Mouse (Mus musculus) stomach, embryonic 14.5 days (tissue): ENCODE data around the gene Itgae. TPM values are rescaled to one million over a fixed set of nuclear protein-coding genes. Genes with fewer than 3 reads are reported as not detected.
A peak's percentile ranks its signal among the peaks of the same experiment; 100 is the strongest.

ENCODE experiments used
- ATAC-seq: fragments of 200-750 bp; cut with Nextera tagmentation; 2 replicates; pipeline ENCODE4 v1.8.0; 2017; ENCODE audit warnings: low read depth, moderate TSS enrichment; ENCODE audit not compliant: insufficient number of reproducible peaks, insufficient read depth, low FRiP score
- H3K27ac ChIP-seq: fragments of 300-500 bp; sonication (generic); 2 replicates; pipeline ENCODE4 v1.5.1; 2014; ENCODE audit warnings: mild to moderate bottlenecking, low read length, moderate library complexity, mixed read lengths
- H3K27me3 ChIP-seq: fragments of 300-500 bp; sonication (generic); 2 replicates; pipeline ENCODE4 v1.6.1; 2014; ENCODE audit warnings: low read length, control low read depth, mixed read lengths; ENCODE audit not compliant: control insufficient read depth, insufficient read depth
- H3K36me3 ChIP-seq: fragments of 300-500 bp; sonication (generic); 2 replicates; pipeline ENCODE4 v1.6.1; 2014; ENCODE audit warnings: mild to moderate bottlenecking, control low read depth, low read length, moderate library complexity, mixed read lengths; ENCODE audit not compliant: control insufficient read depth, insufficient read depth
- H3K4me1 ChIP-seq: fragments of 300-500 bp; sonication (generic); 2 replicates; pipeline ENCODE4 v1.6.1; 2014; ENCODE audit warnings: low read length, control low read depth, mixed read lengths; ENCODE audit not compliant: control insufficient read depth, insufficient read depth
- H3K4me2 ChIP-seq: fragments of 300-500 bp; sonication (generic); replicated peaks from 2 replicates; pipeline ENCODE4 v1.6.1; 2014; ENCODE audit warnings: low read depth, low read length, control low read depth
- H3K4me3 ChIP-seq: fragments of 300-500 bp; sonication (generic); 2 replicates; pipeline ENCODE4 v1.5.1; 2014; ENCODE audit warnings: low read depth, low read length, control low read depth
- H3K9ac ChIP-seq: fragments of 300-500 bp; sonication (generic); replicated peaks from 2 replicates; pipeline ENCODE4 v1.6.1; 2014; ENCODE audit warnings: low read depth, mild to moderate bottlenecking, control low read depth, low read length, moderate library complexity, mixed read lengths
- H3K9me3 ChIP-seq: fragments of 300-500 bp; sonication (generic); 2 replicates; pipeline ENCODE4 v1.6.1; 2016; ENCODE audit warnings: low read depth, low read length, control low read depth; ENCODE audit not compliant: control insufficient read depth
- WGBS: fragments of 180-500 bp; shearing (Covaris S2); extraction: QIAGEN DNeasy Blood & Tissue Kit; methylation state at CpG from one replicate; pipeline ENCODE4 v1.1.7; 2014; 5-methylcytosine and 5-hydroxymethylcytosine counted together
- polyA plus RNA-seq: library from polyadenylated mRNA; unstranded; fragments of >200 nt; fragmentation: Nextera tagmentation; extraction: Ambion mirVana; gene quantifications from 2 replicates; pipeline ENCODE4 v1.2.1, GENCODE M21; 2014

Gene Itgae
- polyA plus RNA-seq, 1 experiment from 2014 or later, result 0.51 TPM

DNA sequence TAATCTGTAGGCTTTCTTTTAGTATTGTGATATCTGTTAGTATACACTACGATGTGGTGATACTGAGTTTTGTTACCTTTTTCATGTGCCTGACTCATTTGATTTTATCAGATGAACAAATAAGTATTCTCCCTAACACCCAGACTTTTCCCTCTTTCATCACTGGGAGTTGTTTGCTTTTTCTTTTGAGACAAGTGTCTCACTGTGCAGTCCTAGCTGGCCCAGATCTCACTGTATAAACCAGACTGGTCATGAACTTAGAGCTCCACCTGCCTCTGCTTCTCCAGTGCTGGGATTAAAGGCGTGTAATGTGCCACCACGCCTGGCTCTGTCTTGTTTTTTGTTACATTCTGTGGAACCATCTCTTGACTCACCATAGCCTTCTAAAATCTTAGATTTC lies 30.8 kb upstream of the Itgae start:
- Histone ChIP-seq H3K4me3 (no peak overlapping the region), H3K27ac (no peak overlapping the region), H3K4me2 (no peak overlapping the region), H3K9me3 (no peaks in the 10 kb centered on the region), H3K9ac (no peak overlapping the region), H3K36me3 (peaks cover 29% of the 10 kb centered on the region), H3K4me1 (no peaks in the 10 kb centered on the region), H3K27me3 (no peaks in the 10 kb centered on the region)
- 77% methylated on average over 3 of the region's 3 CpGs for WGBS
- no peak for ATAC-seq

DNA sequence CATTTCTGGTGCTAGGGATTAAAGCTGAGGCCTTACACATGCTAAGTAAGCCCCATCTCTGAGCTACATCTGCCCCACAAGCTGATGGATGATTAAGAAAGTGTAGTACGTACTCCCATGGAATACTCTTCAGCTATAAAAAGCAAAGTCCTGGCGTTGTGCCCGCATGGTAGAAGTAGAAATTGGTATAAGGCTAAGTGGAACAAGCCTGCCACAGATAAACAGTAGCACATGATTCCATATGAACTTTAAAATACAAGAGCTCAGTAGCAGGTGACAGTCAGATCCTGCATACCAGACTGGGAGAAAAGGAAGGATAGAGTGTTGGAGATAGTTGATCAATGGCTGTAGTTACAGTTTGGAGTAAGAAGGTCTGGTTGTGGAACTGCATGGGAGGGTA lies 29.0 kb upstream of the Itgae start:
- no peaks in the 10 kb centered on the region for H3K9me3 ChIP-seq
- no peaks in the 10 kb centered on the region for H3K27me3 ChIP-seq
- H3K9ac ChIP-seq, result no peak overlapping the region
- no peak for ATAC-seq
- H3K4me1 ChIP-seq, result no peaks in the 10 kb centered on the region
- H3K36me3 ChIP-seq, result peaks cover 24% of the 10 kb centered on the region
- H3K27ac ChIP-seq, result no peak overlapping the region
- 95% methylated on average over 3 of the region's 3 CpGs for WGBS
- H3K4me3 ChIP-seq, result no peak overlapping the region
- H3K4me2 ChIP-seq, result no peak overlapping the region

DNA sequence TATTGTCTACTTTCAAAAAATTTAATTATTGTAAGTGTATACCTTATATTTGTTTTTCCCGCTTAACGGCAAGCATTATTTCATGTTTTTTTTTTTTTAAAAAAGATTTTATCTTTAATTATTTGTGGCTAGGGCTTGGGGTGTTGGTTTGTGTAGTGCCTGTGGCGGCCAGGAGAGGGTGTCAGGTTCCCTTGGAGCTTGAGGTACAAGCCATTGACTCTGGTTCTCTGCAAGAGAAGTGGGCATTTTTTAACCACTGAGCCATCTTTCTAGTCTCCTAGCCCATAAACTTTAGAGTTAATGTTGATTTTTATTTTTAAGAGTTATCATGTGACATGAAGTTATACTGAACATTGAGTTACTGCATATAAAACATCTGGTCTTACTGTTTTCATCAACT lies 18.5 kb upstream of the Itgae start:
- no peaks in the 10 kb centered on the region for H3K27me3 ChIP-seq
- H3K27ac ChIP-seq, result no peak overlapping the region
- H3K9ac ChIP-seq, result no peak overlapping the region
- H3K9me3 ChIP-seq, result no peaks in the 10 kb centered on the region
- H3K36me3 ChIP-seq, result peaks cover 65% of the 10 kb centered on the region
- no peaks in the 10 kb centered on the region for H3K4me1 ChIP-seq
- 88% methylated on average over 3 of the region's 3 CpGs for WGBS
- no peak overlapping the region for H3K4me3 ChIP-seq
- no peak for ATAC-seq
- H3K4me2 ChIP-seq, result no peak overlapping the region

DNA sequence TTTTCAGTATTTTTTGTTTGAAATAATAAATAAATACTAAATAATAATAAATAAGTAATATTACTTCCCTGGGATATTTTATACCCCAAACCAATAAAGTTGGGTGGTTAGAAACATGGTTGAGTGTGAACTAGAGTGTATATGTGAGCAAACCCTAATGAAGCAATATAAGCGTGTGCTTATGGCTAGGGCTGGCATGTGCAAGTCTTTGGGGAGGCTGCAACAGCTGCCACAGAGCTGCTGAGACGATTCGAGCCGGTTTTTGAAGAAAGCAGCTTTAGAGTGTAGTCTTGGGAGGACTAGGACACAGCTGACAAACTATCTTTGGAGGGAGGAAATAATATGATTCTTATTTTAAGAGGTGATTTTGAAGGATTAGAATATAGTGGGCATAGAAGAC lies 14.1 kb upstream of the Itgae start:
- H3K27me3 ChIP-seq, result no peaks in the 10 kb centered on the region
- H3K4me1 ChIP-seq, result no peaks in the 10 kb centered on the region
- H3K9ac ChIP-seq, result no peak overlapping the region
- H3K9me3 ChIP-seq, result no peaks in the 10 kb centered on the region
- H3K4me3 ChIP-seq, result no peak overlapping the region
- no peak for ATAC-seq
- WGBS, result 94% methylated on average over 4 of the region's 4 CpGs
- no peak overlapping the region for H3K4me2 ChIP-seq
- H3K36me3 ChIP-seq, result peaks cover 55% of the 10 kb centered on the region
- no peak overlapping the region for H3K27ac ChIP-seq

DNA sequence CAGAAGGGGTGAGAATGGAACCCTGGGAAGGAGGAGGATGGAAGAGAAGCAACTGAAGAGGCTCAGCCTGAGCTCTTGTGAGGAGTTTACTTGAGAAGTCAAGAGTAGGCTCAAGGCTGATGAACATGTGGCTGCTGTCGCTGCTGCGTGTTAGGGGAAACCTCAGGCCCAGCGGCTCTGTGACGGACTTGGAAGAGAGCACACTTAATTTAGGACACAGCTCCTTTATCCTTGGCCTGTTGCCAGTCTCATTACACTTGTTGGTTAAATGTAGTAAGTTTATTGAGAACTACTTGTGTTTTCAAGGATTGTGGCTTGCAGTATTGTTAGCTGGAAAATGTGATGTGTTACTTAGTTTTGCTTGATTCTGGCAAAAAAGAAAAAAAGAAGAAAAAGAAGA lies 13.7 kb upstream of the Itgae start:
- Histone ChIP-seq H3K36me3 (peaks cover 57% of the 10 kb centered on the region), H3K4me3 (no peak overlapping the region), H3K4me1 (no peaks in the 10 kb centered on the region), H3K9ac (no peak overlapping the region), H3K27me3 (no peaks in the 10 kb centered on the region), H3K9me3 (no peaks in the 10 kb centered on the region), H3K27ac (no peak overlapping the region), H3K4me2 (no peak overlapping the region)
- 79% methylated on average over 4 of the region's 4 CpGs for WGBS
- ATAC-seq, result no peak

DNA sequence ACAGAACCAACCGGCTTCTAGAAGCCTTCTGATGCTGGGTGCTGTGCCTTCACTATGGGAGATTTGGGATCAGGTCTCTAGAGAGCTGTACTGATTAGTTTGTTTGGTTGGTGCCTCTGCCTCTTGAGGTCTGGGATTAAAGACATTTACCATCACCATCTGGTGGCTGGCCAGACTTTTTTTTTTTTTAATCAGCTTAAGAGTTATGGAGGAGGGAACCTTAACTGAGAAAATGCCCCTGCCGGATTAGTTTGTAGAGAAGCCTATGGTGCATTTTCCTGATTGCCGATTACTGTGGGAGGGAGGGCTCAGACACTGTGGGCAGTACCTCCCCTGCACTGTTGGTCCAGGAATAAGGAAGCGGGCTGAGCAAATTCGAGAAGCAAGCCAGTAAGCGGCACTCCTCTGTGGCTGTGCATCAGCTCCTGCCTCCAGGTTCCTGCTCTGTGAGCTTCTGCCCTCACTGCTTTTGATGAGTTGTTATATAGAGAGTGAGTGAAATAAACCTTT lies 13.1 kb upstream of the Itgae start:
- Histone ChIP-seq H3K27me3 (no peaks in the 10 kb centered on the region), H3K4me3 (no peak overlapping the region), H3K4me1 (no peaks in the 10 kb centered on the region), H3K4me2 (no peak overlapping the region), H3K27ac (no peak overlapping the region), H3K9ac (no peak overlapping the region), H3K36me3 (peaks cover 57% of the 10 kb centered on the region), H3K9me3 (no peaks in the 10 kb centered on the region)
- 87% methylated on average over 6 of the region's 6 CpGs for WGBS
- no peak for ATAC-seq

DNA sequence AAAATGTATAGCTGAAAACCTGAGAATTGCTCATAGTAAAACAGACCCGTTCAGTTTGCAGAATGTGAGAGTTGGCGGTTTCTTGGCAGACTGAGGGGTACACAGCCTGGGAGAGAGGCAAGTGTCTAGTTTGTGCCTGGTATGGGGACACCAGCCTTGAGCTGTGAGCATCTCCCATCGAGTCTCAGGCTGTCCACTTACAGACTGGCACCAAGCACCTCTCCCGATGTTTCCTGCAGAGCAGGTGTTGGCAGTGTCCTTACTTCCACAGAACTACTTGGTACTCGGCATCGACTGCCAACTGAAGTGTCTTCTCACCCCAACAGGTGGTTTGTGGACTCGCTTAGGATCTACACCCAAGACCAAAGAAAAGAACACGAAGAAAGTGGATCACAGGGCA lies 11.8 kb upstream of the Itgae start:
- no peak for ATAC-seq
- no peaks in the 10 kb centered on the region for H3K27me3 ChIP-seq
- no peak overlapping the region for H3K9ac ChIP-seq
- H3K9me3 ChIP-seq, result no peaks in the 10 kb centered on the region
- 88% methylated on average over 8 of the region's 8 CpGs for WGBS
- H3K4me3 ChIP-seq, result no peak overlapping the region
- H3K36me3 ChIP-seq, result peaks cover 45% of the 10 kb centered on the region
- no peaks in the 10 kb centered on the region for H3K4me1 ChIP-seq
- H3K4me2 ChIP-seq, result no peak overlapping the region
- H3K27ac ChIP-seq, result no peak overlapping the region

DNA sequence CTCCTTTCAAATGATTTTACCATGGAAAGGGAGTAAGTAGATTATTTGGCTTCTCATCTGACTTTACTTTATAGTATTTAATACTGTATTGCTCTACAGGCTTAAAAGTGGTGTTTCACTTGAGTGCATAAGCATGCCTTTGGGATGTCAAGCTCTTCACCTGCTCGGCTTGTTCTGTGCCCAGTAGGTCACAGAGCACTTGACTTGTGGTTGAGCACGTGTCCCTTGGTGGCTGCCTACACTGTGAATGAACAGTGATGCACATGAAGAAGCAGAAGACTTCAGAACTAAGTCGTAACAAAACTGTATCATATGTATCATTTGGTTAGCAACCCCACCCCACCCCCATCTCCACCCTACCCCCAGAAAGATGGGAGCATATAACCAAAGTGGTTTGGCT lies 10.1 kb upstream of the Itgae start:
- Histone ChIP-seq H3K36me3 (peaks cover 44% of the 10 kb centered on the region), H3K4me3 (no peak overlapping the region), H3K4me1 (0 out of 2 replicates have a peak, but pooled peaks cover 2% of the 10 kb centered on the region), H3K4me2 (no peak overlapping the region), H3K9ac (no peak overlapping the region), H3K27me3 (no peaks in the 10 kb centered on the region), H3K9me3 (no peaks in the 10 kb centered on the region), H3K27ac (no peak overlapping the region)
- ATAC-seq, result no peak
- WGBS, result 90% methylated on average over 3 of the region's 3 CpGs

DNA sequence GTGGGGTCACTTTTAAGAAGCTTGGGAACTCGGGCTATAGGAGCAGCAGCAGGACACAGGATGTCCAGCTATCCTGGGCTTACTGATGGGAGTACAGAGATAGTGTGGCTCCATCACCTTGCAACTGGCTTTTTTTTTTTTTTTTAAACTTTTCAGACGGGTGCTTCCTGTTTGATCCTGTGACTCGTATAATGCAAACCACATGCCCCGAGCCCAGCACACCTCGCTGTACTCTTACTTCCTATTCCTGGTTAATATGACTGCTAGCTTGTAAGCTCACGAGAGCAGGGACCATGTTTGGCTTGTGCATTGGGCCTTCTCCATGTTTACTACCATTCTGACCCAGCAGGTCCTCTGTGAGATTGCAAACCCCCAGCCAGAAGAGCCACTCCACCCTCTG lies 6.1 kb upstream of the Itgae start:
- no peak overlapping the region for H3K9ac ChIP-seq
- no peak overlapping the region for H3K4me3 ChIP-seq
- H3K27me3 ChIP-seq, result no peaks in the 10 kb centered on the region
- 72% methylated on average over 6 of the region's 6 CpGs for WGBS
- 0 out of 2 replicates have a peak, but pooled peaks cover 2% of the 10 kb centered on the region for H3K4me1 ChIP-seq
- ATAC-seq, result no peak
- peaks cover 13% of the 10 kb centered on the region for H3K36me3 ChIP-seq
- no peak overlapping the region for H3K4me2 ChIP-seq
- no peaks in the 10 kb centered on the region for H3K9me3 ChIP-seq
- H3K27ac ChIP-seq, result peak overlapping the region; percentile 27; the same call in 1 of the 2 replicates
